ENCODE assay signal across 28 mouse cellular contexts in genomic region chr11:63119791-63120190, GRCm38 (mm10). TPM values are rescaled to one million over a fixed set of nuclear protein-coding genes. Genes with fewer than 3 reads are reported as not detected.
DNase-seq lines count a peak whose midpoint lies in the region; TF ChIP-seq lines count a peak whose summit lies in the region.
"Had no signal": no experiment of that assay in that cellular context is flagged by ENCODE, and none has a peak within 500 bp of the region (broad histone marks: within the 10 kb centered on the region; RNA-seq: fewer than 3 reads in every experiment).

No protein-coding gene starts in this region.

- H3K4me3 ChIP-seq in heart, adult 2 months, result no peak overlapping the region
- H3K4me3 ChIP-seq: forebrain, embryonic 13.5 days; neural tube, embryonic 15.5 days had no signal

- peaks cover 6% of the 10 kb centered on the region for H3K4me1 ChIP-seq in heart, adult 2 months (ENCODE audit: control insufficient read depth, insufficient read depth, low read length)
- H3K4me1 ChIP-seq: forebrain, embryonic 13.5 days had no signal

- DNase-seq in heart, adult 2 months, result no peak
- DNase-seq in heart, postnatal 25 days (ENCODE audit: low spot score), result no peak
- peak; percentile 45 for DNase-seq in 3T3-L1 (ENCODE audit: low read depth, low spot score)
- peak; percentile 53 for DNase-seq in gastrocnemius, postnatal 25 days
- DNase-seq in heart, postnatal 10 days, result peak; percentile 42 to 54
- no peak for DNase-seq in embryo, embryonic 11 days
- no peak for DNase-seq in adrenal gland, adult 2 months
- DNase-seq: adrenal gland, postnatal 14 days; cerebellum, adult 2 months; cerebellum, postnatal 36 days; kidney, postnatal 4 days; layer of hippocampus, adult 9-11 months; lung, embryonic 14.5 days; right cerebral cortex, adult 18-20 months; right cerebral cortex, postnatal 4 days; thymus, adult 18-20 months; thymus, postnatal 36 days had no signal

- no peak overlapping the region for H3K27ac ChIP-seq in heart, adult 2 months
- H3K27ac ChIP-seq: forebrain, embryonic 13.5 days; hindbrain, postnatal 0 days; liver, embryonic 14.5 days; neural tube, embryonic 15.5 days had no signal

- intact Hi-C loops in heart, adult 2 months (cut with DNase I), result loop anchor here (5.0 kb wide), 1 partner anchor 92 kb away; no protein-coding TSS in a partner anchor
- intact Hi-C loops in heart, postnatal 25 days (cut with DNase I), result no loop called here
- intact Hi-C loops in heart, postnatal 10 days (cut with DNase I), result no loop called here

- TF ChIP-seq EP300 in heart, adult 2 months (IDR thresholded peaks at IDR 0.05; ENCODE audit: insufficient read depth, low read depth, low read length), result 0 out of 2 replicates have a peak, but pooled peaks have one; percentile 35

- no peaks in the 10 kb centered on the region for H3K27me3 ChIP-seq in heart, adult 2 months (ENCODE audit: control insufficient read depth, insufficient read depth, low read length)
- H3K27me3 ChIP-seq: forebrain, embryonic 13.5 days; neural tube, embryonic 15.5 days had no signal

- no peak for TF ChIP-seq POLR2A in heart, adult 2 months (IDR thresholded peaks at IDR 0.05; ENCODE audit: insufficient read depth, low read depth, low read length)

- no peak for TF ChIP-seq CTCF in heart, adult 2 months (IDR thresholded peaks at IDR 0.05)

- WGBS in heart, adult 2 months, result 23% methylated on average over 7 of the region's 7 CpGs

- H3K9ac ChIP-seq in heart, adult 2 months (ENCODE audit: low read depth, low read length), result no peak overlapping the region
- H3K9ac ChIP-seq: forebrain, embryonic 13.5 days; liver, embryonic 14.5 days; lung, embryonic 14.5 days; neural tube, embryonic 15.5 days had no signal

- peaks cover 3% of the 10 kb centered on the region for H3K36me3 ChIP-seq in heart, adult 2 months (ENCODE audit: control insufficient read depth, insufficient read depth, low read length)
- H3K36me3 ChIP-seq: neural tube, embryonic 15.5 days had no signal

- no peaks in the 10 kb centered on the region for H3K79me2 ChIP-seq in heart, adult 2 months (replicated peaks; ENCODE audit: control insufficient read depth, insufficient read depth, low read length)

RNA-seq across cellular contexts. Expression of gene Pmp22, which starts 9.0 kb away (rescaled TPM):
- total RNA-seq in heart, adult 2 months (2021), result 10 to 100 TPM; 37.5 to 49.6 TPM
- 53.5 and 69.4 TPM in 2 replicates for polyA plus RNA-seq in heart, adult 2 months (2012; rRNA removed)
- total RNA-seq in heart, postnatal 25 days (2021), result 10 to 100 TPM; 55.9 to 63.6 TPM
- total RNA-seq in gastrocnemius, postnatal 25 days (2021), result 10 to 100 TPM; 67.7 to 85.9 TPM
- 100 to 1,000 TPM in 1 of 2 experiments, 10 to 100 TPM in 1; 81.7 to 120 TPM for total RNA-seq in heart, postnatal 10 days (2021)
- 100 to 1,000 TPM; 102 to 190 TPM for total RNA-seq in adrenal gland, adult 2 months (2021)
- polyA plus RNA-seq in adrenal gland, adult 2 months (2012; rRNA removed), result 125 and 184 TPM in 2 replicates

RNA-seq across cellular contexts. Expression of gene Tekt3, which starts 58.3 kb away (rescaled TPM):
- not detected for total RNA-seq in heart, adult 2 months (2021)
- not detected in 2 replicates for polyA plus RNA-seq in heart, adult 2 months (2012; rRNA removed)
- total RNA-seq in heart, postnatal 25 days (2021), result not detected
- not detected for total RNA-seq in gastrocnemius, postnatal 25 days (2021)
- not detected for total RNA-seq in heart, postnatal 10 days (2021)
- not detected for total RNA-seq in adrenal gland, adult 2 months (2021)
- not detected in 2 replicates for polyA plus RNA-seq in adrenal gland, adult 2 months (2012; rRNA removed)
- total RNA-seq: adrenal gland, postnatal 14 days; gastrocnemius, postnatal 36 days; left cerebral cortex, adult 18-20 months; left cerebral cortex, postnatal 36 days; midbrain, postnatal 0 days had no signal
- polyA plus RNA-seq: cerebellum, adult 2 months; forebrain, embryonic 13.5 days; hindbrain, postnatal 0 days; intestine, postnatal 0 days; kidney, embryonic 16.5 days; liver, embryonic 14.5 days; lung, embryonic 14.5 days; neural tube, embryonic 15.5 days; stomach, embryonic 16.5 days had no signal

Comparison
In these comparisons a context has a peak if more than half of its experiments do, and no peak if none do; other contexts are left out.
1. DNase-seq: peak in 3T3-L1 (single experiment), gastrocnemius, postnatal 25 days (single experiment) and heart, postnatal 10 days (2 of 2); none in heart, adult 2 months (0 of 2), heart, postnatal 25 days (single experiment), embryo, embryonic 11 days (single experiment) and adrenal gland, adult 2 months (single experiment).